Mouse (Mus musculus): ENCODE results near the gene Cdc42se1.

DNA sequence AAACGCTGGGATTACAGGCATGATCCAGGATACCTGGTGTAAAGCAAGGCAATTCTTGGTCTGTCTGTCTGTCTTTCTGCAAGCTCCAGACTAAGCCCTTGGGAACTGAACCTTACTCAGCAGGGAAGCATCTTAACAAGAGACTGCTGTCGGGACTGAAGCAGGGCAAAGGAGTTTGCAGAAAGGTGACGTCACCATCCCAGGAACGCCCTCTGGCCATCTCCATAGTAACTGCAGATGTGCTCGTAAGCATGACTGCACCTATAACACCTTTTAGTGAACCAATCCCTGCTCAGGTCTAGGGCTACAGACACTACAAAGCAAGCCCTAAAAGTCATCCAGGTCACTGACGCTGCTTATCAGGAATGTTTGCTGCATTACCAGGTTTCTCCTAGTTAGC, 4.2 kb upstream of the Cdc42se1 start:
- TF ChIP-seq EP300 (IDR thresholded peaks at IDR 0.05; ENCODE audit: low read depth) (no peak), CTCF (IDR thresholded peaks at IDR 0.05; ENCODE audit: low read depth) (no peak)

Data from liver, embryonic 14.5 days (tissue).